Mouse (Mus musculus) spleen, postnatal 4 days (tissue): ENCODE measurements at regions not wholly inside any gene's neighbourhood (a gene's known extent, or its start where the extent isn't known, plus 50 kb on each side); places are given as distances from the start of the nearest gene placed in this dataset.
A peak's percentile ranks its signal among the peaks of the same experiment; 100 is the strongest.

Source experiments
- DNase-seq, 2 experiments: peaks; one replicate each; pipeline ENCODE4 v3.0.0; 2022; ENCODE audit warnings: low spot score in 2 of 2

DNA sequence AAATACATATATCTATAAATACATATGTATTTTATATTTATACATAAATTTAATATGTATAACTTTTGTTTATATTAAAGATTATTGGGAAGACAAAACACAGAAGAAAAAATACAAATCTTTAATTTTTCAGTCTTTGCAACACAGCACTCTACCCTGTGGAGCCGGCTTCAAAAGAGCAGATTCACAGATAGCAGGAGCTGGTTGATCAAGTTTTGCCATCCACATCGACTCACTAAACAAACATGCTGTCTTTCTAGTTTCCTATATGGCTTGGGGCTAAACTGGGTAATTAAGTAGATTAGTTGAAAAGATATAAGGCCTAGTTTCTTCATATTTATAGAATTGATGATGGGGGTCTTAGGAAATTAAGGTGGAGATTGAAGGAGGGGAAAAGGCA lies 311.2 kb upstream of the Marcks start:
- DNase-seq, result no peak

DNA sequence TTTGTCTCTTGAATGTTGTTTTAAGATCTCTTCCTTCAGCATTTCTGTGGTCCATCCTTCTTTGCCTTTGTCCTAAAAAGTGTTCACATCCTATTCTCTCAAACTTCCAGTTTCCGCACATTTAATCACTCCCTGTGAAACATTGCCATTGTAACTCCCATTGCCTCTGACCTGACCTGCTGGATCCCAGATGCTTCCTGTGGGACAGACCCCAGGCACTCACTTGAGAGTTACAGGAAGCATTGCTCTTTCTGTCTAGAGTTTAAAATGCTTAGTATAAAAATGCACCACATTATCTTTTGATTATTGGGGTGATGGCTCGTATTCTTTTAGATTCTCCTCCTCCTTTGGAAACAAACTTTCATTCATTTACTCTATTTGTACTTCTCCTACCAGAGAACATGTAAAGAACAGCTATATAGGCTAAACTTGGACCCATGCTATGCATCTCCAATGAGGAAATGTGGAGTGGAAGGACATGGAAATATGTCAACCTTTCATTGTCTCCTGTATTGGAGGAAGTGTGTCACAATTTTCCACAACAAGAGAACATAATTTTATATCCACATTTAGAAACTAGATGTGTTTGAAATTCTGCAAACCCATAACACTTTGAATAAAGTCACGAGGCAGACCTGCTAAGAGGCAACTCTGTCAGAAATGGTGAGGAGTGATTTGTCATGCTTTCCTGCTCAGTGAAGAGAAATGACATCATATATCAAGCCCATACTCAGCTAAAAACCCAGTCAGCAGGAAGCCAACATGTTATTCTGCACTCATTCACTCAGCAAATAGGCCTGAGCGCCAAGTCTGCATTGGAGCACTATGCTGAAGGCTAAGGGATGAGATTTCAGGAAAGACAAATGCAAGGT lies 308.8 kb upstream of the Marcks start:
- DNase-seq, result no peak

DNA sequence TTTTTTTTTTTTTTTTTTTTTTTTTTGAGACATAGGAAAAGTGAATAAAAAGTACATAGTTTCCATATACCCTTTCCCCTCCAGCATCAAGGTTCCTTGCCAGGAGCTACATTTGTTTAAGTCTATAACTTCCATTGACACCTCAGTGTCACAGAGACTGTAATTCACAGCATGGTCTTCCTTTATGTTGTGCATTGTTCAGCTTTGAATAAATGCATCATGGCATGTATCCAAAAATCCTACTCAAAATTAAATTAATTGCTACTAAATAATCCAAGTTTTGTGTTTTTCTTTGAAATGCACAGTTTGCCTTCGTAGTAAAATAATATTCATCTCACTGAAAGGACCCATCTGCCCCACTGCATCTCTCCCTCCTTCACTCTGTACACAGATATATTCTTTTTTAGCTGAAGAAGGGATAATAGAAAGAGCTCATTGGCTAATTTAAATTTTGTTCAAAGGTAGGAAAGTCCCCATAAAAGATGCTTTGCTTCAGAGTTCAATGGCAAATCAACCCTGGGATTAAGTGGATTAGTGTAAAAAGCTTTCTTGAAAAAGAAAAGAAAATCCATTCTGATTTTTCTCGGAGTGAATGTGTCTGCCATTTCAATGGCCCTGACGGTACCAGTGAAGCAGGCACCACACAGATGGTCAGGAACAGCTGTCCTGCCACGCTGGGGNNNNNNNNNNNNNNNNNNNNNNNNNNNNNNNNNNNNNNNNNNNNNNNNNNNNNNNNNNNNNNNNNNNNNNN lies 301.3 kb upstream of the Marcks start:
- no peak for DNase-seq

DNA sequence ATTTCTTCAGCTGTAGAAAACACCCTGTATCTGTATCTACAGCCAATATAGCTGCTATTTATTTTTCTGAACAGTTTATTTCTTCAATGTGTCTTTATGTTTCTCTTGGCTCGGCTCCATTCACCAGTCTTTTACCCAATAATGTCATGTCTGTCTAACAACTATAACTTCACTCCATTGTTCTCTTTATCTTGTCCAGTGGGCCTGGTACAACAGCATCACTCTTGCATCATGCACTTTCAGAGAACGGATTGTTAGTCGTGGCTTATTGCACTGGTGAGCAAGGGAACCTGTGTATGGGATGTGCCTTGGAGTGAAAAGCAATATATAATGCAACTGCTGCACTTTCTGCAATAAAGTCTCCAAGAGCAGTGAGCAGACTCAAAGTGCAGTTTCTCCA lies 299.6 kb upstream of the Marcks start:
- no peak for DNase-seq

DNA sequence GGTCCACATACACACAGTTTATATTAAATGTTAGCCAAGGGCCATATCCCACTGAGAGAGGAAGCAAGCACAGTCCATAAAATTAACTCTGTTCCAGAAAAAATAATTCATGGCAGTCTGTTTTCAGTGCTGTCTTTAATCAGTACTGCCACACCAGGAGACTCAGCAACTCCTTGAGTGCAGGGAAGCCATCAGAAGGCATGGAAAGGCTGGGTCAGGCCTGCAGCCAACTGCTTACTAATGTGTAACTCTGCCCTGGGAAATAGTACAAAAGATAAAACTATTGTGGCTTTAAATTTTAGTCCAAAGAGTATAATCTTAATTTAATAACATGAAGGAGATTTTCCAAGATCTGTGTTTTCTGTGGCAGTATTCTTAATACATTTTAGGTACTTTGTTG lies 298.1 kb upstream of the Marcks start:
- no peak for DNase-seq

DNA sequence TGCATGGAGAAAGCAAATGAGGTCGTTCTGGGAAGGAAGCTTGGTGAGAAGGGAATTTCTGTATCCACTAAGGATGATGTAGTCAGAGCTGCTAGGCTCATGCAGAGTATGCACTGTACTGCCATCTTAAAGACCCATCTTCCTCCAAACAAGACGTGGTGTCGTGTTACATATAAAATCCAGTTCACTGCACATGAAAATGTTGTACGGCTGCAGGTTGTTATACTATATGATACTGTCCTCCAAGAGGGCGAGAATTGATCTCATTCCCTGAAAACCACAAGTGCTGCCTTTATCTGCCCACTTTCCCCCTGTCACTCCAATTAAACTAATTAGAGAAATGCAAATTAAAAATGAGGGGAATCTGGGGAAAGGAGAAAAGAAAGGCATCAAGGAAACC lies 295.5 kb upstream of the Marcks start:
- no peak for DNase-seq

DNA sequence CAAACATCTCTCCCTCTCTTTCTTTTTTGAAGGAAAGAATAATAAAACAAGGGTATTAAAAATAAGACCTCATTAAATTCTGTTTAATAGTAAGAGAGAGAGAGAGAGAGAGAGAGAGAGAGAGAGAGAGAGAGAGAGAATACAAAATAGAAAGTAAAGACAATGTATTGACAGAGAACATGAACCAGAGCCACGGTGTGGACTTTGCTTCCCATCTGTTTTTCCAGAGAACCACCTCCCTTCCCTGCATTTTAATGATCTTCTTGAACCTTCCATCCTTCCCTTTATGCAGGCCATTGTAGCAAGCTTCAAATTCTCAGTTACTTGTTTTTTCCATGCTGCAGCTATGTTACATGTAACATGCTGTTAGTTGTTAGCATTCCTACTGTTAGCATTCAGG lies 284.3 kb upstream of the Marcks start:
- DNase-seq, result no peak

DNA sequence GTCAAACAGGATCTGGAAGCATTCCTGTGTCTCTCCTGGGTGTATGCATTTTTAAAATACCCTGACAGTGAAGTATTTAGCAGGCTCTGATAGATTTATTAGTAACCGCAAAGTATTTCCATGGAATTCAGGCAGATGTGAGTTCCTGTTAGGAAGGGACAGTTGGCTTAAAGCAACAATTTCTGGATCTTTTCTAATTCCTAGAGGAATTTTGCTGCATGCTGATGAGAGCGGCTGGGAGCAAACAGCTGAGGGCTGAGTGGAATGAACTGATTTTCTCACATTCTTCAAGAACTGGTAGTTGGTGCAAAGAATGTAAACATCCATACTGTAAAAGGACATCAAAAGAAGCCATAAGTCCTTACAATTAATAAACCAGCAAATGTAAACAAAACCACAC lies 283.9 kb upstream of the Marcks start:
- no peak for DNase-seq

DNA sequence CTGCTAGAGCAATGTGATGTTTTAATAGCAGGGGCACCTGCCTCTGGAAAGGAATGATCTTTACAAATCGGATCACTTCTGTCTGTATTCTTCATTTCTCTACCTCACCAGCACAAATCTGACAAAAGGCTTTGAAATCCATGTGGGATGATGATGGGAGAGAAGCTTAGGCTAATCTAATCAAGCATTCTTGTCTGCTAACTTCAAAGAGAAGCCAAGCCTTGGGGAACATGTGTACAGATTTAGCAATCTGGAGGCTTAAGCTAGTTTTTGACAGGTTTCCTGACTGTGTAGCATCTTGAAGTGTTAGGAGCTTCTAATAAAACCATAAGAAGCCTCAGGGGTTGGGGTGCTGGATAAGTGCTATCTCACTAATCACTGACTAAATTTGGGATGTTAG lies 277.6 kb upstream of the Marcks start:
- no peak for DNase-seq

DNA sequence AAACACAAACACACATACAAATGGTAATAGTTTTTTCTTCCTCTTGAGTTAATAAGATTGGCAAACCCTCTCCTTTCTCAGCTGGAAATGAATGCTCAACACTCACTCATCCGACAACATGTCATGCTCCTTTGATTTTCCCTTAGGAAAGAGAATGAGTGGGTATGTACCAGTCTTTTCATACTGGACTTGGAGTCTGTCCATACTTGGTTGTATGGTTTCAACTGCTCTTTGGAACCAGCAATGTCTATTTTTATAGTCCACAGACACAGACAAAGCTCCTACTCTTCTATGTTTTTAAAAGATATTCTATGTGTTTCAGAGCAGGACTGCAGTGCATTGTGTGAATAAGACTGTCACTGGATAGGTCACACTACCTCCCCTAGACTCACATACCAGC lies 273.7 kb upstream of the Marcks start:
- no peak for DNase-seq

DNA sequence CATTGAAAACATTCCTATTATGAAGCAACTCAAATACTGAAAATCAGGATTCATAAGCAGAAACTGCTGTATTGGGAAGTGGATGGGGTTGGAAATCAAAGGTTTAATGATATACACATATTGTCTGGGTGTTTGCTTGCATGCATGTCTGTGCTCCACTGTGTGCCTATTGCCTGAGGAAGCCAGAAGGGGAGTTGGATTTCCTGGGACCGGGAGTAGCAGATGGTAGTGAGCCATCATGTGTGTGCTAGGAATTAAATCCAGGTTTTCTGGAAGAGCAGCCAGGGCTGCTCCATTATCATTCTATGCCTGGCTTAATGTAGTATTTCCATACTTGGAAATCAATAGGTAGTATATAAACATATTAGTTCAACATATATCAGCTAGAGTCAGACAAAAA lies 271.0 kb upstream of the Marcks start:
- no peak for DNase-seq

DNA sequence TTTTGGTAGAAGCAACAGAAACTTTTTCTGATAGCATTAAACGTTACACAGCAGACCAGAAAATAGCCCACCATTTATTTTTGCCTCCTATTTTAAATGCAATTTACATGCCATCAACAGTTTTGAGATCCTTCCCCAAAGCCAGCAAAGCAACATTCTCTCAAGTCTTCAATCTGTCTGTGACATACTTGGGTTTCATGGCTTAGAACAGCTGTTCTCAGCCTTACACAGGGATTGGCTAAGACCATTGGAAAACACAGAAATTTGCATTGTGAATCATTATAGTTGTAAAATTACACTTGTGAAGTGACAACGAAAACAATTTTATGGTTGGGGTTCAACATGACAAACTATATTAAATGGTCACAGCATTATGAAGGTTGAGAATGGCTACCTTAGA lies 268.8 kb upstream of the Marcks start:
- DNase-seq, result no peak

DNA sequence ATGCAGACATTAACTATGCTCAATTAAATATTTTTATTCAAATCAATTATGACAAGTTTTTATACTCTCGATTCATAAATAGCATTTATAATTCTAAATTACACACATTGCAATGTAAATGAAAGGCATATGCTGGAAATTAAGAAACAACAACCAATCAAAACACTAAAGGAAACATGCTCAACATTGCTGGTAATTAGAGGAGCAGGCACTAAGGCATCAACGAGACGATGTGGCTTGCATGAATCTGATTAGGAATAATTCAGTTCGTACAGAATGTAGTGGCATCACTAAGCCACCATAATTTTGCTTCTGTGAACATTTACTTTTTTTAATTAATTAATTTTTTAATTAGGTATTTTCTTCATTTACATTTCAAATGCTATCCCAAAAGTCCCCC lies 266.2 kb upstream of the Marcks start:
- DNase-seq, result no peak

DNA sequence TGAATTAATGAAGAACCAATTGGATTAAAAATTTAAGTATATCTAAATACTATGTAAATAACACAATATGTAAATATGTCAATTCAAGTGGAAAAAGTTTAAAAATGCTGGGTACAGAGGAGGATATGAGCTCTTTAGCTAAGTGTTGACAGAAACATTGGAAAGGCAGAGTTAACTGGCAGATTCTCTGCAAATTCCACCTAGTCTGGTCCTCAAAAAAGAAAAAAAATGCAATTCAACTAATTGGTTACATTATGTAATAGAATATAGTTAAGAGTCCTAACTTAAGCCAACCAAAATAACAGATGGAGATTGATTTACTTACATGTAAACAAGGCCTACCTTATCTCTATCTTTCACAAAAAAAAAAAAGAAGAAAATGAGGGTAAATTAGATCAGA lies 265.7 kb upstream of the Marcks start:
- no peak for DNase-seq

DNA sequence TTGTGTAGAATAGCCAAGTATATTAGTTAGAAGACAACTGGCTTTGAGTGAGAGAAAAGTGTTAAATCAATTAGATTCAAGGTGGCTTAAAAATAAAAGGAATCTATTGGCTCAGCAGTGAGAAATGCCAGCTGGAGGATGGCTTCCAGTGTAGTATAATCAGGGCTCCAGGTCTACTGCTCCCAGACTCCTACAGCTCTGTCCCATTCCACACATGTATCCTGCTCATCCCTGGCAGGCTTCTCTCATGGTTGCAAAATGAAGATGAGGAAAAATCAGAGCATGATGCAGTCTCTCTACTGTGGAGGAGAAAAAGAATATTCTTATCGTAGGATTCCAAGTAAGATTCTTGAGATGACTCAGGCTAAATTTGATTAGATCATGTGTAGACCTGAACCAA lies 263.7 kb upstream of the Marcks start:
- no peak for DNase-seq

DNA sequence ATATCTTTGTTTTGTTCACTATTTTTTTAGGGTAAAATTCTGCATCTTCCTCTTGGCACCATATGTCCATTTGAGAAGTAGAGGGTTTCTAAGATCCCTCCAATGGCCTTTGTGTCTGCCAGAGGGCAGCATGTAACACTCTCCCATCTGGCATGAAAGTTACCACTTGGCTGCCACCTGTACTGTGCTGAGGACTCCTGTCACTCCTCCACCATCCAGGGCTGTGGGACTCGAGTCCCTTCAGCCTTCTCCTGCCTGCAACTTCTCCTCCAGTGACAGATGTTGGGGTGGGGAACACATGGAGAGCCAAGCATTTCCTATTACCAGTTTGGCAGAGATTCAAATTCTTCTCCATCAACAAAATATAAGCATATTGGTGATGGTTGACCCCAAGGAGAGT lies 262.3 kb upstream of the Marcks start:
- DNase-seq, result no peak

DNA sequence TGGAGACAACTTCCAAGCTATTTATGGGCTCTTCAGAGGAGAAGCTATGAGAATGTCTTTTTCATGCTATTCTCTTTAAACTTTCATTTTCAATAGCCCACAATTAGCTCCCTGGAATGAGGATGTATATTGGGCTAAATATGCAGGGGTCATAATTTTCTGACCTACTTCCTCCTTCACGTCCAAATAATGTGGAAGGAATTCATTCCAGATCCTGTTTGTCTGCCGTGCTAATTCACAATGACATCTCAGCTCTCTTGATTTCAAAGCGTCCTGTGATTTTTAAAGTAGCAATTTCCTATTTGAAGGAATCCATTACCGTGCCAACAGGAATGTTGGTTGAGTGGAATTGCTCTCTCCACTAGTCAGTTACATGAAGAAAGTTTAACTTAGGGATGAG lies 261.7 kb upstream of the Marcks start:
- no peak for DNase-seq

DNA sequence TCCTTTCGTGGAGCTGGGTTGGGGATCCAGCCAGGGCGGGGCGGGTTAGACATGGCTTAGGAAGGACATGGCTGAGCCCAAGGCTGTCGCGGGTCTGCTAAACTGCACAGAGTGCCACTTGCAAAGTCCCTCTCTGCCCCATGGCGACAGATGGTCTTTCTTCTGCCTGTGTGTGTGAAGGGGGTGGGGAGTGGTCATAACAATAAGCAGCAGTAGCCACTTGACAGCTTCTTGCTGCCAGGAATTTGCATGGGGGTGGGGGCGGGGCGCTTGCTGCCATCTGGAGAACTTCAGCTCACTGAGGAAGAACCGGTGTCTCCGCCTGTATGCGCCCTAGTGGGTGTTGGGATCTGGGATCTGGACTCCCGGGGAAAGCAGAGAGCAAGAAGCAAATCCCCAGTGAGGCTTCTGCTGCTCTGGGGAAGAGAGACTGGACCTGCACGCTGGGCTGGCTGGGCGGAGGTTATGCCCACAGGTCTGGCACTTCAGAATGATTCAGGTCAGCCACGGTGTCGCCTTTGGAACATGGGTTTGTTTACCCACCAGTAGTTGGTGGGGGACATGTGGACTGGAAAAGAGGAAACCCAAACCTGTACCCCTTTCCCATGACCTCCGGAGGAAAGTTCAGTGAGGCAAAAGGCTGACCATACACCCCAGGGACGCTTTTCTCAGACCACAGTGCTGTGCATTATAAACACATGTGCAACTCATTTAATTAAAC lies 258.7 kb upstream of the Marcks start:
- peak; percentile 13 to 59 for DNase-seq

DNA sequence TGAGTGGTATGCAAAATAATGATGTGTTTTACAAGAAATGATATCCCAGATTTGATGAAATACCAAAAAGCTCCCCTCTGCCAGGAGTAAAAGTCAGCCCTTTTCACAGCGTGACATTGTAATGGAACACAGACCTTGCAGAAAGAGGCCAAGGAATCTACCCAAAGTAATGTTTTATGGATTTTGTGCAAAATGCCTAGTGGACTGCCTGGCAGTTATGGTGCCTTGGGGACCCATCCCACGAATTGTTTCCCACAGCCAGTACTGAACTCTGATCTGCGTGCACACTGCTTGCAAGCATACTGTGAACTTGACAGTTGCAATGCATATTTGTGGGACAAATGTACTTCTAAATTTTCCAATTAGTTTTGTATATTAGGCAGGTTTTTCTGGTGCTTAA lies 251.3 kb upstream of the Marcks start:
- no peak for DNase-seq

DNA sequence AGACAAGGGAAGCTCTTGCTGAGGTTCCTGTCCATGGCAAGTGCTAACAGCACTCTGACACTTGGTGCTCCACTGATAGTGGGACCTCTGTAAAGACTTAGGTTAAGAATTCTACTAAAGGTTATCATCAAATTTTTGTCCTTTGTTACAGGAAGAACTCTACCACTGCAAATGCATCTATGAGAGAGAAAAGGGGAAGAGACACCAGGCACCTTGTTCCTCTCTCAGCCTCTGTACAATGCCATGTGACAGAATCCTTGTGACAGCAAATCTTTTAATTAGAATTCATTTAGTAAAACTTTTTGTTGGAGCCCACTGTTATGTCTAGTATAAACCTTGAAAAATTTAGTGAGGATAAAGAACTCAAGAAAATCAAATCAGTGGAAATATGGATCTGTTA lies 247.5 kb upstream of the Marcks start:
- no peak for DNase-seq

DNA sequence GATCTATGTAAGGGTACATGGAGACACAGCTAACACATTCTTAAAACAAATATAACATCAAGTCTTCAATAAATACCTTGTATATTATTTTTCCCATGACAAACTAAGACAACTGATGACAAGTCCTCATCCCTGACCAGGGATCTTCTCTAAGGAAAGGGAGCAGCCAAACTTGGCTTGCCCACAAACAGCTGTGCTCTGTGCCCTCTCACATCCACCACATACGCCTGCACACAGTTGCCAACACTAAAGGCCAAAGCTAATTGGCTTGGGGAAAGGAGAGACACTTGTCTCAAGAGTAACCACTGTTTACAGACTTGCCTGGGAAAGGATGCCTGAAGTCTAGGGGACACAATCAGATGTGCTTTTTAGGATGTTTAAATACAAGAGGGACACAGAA lies 241.3 kb upstream of the Marcks start:
- DNase-seq, result no peak

DNA sequence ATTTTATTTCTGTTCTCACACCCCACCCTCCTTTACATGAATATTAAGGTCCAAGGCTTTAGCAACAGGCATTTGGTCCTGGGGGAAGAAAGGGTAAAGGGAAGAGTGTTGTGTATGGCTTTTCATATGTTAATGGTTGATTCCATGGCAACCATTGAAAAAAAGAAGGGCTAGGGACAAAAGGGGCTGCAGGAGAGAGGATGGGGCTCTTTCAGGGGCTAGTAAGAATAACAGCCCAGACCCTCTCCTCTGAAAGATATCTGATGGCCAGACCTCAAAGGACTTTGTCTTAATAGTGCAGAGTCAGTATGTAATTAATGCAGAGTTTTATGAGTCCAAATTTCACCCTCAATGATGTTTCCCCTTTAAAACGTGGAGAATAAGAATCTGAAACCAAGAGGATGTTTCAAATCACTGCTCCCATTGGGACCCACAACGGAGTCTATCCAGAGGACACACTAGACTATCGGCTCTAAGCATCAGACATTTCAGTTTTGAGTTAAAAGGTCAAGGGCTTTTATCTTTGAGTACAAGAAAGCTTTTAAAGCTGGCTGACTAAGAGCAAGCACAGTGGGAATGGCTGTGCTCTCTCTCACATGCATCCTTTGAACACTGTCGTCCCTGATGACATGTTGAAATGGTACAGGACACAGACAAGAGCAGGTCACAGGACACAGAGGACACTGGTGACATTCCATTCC lies 239.4 kb upstream of the Marcks start:
- no peak for DNase-seq
